Mouse (Mus musculus) adrenal gland, adult (tissue): Measurements from ENCODE around the gene Car5b.
A peak's percentile ranks its signal among the peaks of the same experiment; 100 is the strongest.

ENCODE experiments used
- DNase-seq, 2 experiments: peaks; one replicate each; pipeline ENCODE4 v3.0.0; 2022 to 2023; ENCODE audit warnings: low spot score in 1 of 2; ENCODE audit not compliant: inconsistent age in 2 of 2

The Car5b gene

DNA sequence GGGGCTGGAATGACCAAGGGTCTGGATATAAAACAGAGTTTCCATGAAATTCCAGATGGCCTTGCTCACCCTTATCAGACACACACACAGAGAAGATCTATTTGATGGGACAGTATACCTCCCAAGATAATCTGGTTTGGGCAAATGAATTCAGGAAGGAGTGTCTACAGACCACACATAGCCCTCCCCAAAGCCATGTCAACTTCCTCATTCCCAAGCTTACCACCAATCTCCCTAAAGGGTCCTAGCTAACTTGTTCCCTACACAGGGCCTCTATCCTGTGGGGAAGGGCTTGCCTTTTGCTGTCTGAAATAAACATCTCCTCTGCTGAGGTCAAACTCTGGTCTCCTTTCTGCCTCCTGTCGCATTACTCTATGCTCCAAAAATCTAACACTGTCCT, 46.7 kb downstream of the Car5b start:
- no peak for DNase-seq

DNA sequence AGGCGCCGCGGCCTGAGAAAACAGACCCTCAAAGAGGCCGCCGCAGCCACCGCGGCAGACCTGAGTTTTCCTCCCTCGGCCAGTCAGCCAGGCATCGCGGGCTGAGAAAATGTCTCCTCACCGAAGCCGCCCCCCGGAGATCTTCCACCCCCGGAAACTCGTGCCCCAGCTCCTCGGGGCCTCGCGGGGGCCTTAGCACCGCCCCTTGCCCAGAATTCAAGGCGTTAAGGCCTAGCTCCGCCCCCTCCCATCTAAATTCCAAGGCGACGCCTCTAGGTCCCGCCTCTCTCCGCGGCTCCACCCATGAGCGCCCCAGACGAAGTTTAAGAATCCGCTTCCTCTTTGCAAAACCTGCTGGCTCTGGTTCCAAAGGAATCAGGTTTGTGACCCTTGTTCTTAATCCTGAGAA, 69.3 kb downstream of the Car5b start, which contains the start of gene Zrsr2:
Zrsr2 (minus strand) TSS at position 195 of the 409 bp plus-strand sequence.
- peak; percentile 89 to 91 for DNase-seq

DNA sequence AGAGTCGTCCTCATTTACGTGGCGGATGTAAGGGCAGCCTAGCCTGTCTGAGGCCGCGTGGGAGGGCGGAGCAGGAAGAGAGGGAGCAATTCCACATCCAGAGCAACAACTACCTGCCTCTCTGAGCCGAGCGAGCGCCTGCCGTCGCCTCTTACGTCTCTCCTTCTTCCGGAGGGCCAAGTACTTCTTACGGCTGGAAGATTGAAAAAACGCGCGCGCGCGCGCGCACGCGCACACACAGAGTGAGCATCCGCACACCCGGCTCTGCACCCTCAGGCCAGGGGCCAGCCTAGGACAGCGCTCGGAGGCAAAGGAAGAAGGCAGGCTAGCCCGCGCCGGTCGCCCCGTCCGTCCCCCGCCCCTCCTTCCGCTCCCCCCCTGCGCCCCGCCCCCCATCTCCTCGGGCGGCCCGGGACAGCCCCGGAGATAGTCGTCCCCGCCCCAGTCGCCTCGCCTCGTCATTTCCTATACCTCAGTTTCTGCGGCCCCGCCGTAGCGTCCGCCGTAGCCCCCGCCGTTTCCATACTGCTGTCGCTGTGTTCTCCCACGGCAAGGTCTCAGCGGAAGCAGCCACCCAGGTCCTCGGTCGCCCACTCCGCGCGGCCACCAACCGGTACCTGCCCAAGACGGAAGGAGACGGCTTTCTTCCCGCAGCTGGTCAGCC, 69.9 kb downstream of the Car5b start:
- DNase-seq = peak; percentile 72 to 78

DNA sequence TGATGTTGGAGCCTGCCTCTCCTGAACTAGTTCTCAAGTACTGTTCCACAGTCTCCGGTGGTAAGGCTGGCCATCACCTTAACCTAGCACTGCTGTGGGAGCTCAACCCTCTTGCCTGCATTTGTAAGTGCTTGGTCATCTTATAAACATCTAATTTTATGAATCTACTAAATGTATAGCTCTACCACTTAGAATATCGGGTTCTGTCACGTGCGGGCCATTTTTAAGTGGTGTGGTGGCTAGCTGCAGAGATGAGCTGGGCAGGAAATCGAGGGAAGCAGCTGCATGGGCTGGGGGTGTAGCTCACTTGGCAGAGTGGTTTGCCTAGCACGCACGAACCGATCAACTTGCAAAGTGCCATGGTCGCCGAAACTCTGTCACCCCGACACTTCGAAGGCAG, 70.4 kb downstream of the Car5b start:
- no peak for DNase-seq

DNA sequence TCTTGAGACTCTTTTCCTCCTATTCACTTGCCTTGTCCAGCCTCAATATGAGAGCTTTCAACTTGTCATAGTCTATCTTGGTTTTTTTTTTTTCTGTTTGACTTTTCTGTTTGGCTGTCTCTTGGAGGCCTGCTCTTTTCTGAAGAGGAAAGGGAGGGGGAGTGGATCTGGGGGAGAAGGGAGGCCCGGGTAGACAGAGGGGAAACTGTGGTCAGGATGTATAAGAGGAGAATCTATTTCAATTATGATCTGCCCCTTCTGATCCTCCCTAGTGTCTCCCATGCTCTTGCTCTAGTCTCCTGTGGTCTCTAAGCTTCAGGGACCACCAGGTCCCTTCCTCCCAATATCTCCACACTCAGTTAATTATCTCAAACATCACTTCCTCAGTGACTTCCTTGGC, 76.2 kb downstream of the Car5b start:
- DNase-seq = no peak

DNA sequence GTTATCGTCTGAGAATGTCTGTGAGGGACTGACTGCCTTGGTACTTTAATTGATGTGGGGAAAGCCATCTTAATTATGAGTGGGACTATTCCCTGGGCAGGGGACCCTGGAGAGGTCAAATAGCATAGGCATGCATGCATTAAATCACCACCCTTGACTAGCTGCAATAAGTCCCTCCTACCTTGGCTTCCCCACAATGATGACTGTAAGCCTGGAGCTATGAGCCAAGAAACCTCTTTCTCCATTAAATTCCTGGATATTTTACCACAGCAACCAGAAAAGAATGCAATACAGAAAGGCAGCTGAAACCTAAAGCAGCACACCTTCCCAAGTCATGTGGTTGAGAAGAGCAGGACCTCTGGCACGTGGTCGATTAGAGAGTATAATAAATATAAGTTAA, 83.4 kb downstream of the Car5b start:
- DNase-seq = no peak

DNA sequence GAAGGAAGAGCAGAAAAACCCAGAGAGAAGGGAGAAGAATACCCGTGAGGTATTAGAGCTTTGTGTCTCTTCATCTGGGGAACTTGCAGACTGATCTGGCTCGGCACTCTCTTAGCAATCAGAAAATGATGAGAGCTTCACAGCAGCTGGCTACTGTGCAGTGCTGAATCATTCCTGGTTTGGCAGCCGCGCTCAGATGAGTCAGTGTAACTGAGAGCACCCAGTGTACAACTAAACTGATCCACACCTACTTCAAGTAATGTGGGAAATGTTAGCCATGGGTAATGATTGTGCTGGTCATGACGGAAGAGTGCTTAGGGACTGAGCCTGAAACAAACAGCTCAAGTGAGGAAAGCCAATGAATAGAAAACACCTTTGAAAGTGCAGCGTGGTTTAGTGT, 89.2 kb downstream of the Car5b start:
- DNase-seq = peak; percentile 56 to 66

DNA sequence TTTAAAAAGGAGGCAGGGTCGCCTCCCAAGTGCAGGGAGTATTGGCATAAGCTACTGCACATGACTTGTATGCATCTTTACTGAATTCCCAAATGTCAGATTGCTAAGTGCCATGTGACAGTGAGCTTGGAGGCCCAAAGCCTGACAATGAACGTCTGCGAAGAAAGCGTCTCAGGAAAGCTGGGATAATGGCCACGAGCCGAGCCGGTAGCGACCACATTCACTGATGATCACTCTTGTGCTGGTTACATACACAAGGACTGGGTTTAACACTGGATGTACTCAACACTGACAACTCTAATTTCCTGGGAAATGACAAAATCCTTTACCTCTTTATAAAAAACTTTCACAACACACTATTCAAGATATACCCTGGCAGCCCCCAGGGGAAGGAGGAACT, 93.1 kb downstream of the Car5b start:
- DNase-seq = no peak

DNA sequence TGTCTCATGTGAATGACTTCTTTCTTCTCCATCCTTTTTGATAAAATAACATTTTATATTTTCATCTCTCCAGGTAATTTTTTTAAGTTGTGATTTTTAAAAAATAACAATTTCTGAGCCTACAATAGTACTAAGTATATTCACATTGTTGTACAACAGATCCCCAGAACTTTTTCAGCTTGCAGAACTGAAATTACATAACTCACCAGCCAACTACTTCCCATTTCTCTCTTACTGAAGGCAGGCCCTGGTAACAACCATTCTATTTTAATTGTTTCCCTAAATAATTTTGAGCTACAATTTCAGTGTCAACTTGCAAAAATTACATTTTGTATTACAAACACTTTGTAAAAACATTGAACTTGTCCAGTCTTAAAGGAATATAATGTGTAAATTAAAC, 98.2 kb downstream of the Car5b start:
- no peak for DNase-seq
